Mouse (Mus musculus): ENCODE measurements around the gene Mrpl39.

Mrpl39 gene

GRCm38 (mm10) chr16:84737358-84737757 lies 1.8 kb upstream of the Mrpl39 start:
- DNase-seq = no peak

GRCm38 (mm10) chr16:84734806-84735165 lies 756 bp downstream of the Mrpl39 start:
- no peak for DNase-seq

- no peak for DNase-seq
These were observed 14.9 kb downstream of the Mrpl39 start for GRCm38 (mm10) chr16:84720670-84721069.

- DNase-seq = no peak
These were observed 17.3 kb downstream of the Mrpl39 start for GRCm38 (mm10) chr16:84718250-84718649.

- DNase-seq = no peak
These were observed 17.8 kb downstream of the Mrpl39 start for GRCm38 (mm10) chr16:84717618-84718248.

GRCm38 (mm10) chr16:84716724-84717617 lies 18.6 kb downstream of the Mrpl39 start:
- DNase-seq = no peak

GRCm38 (mm10) chr16:84716197-84716596 lies 19.3 kb downstream of the Mrpl39 start:
- no peak for DNase-seq

GRCm38 (mm10) chr16:84714978-84715377 lies 20.6 kb downstream of the Mrpl39 start:
- no peak for DNase-seq

- no peak for DNase-seq
These were observed 21.6 kb downstream of the Mrpl39 start for GRCm38 (mm10) chr16:84713926-84714325.

- DNase-seq = no peak
These were observed 22.4 kb downstream of the Mrpl39 start for GRCm38 (mm10) chr16:84713156-84713555.

- DNase-seq = no peak
These were observed 26.9 kb downstream of the Mrpl39 start for GRCm38 (mm10) chr16:84708649-84709048.

- DNase-seq = no peak
These were observed 27.7 kb downstream of the Mrpl39 start for GRCm38 (mm10) chr16:84707802-84708201.

GRCm38 (mm10) chr16:84706571-84706970 lies 29.0 kb downstream of the Mrpl39 start:
- no peak for DNase-seq

- DNase-seq = no peak
These were observed 30.0 kb downstream of the Mrpl39 start for GRCm38 (mm10) chr16:84705507-84705906.

GRCm38 (mm10) chr16:84704661-84705240 lies 30.8 kb downstream of the Mrpl39 start:
- no peak for DNase-seq

GRCm38 (mm10) chr16:84703769-84704660 lies 31.5 kb downstream of the Mrpl39 start:
- DNase-seq = no peak

- no peak for DNase-seq
These were observed 32.3 kb downstream of the Mrpl39 start for GRCm38 (mm10) chr16:84703129-84703768.

GRCm38 (mm10) chr16:84702230-84703128 lies 33.1 kb downstream of the Mrpl39 start:
- DNase-seq = no peak

GRCm38 (mm10) chr16:84701041-84701440 lies 34.5 kb downstream of the Mrpl39 start:
- DNase-seq = no peak

- DNase-seq = no peak
These were observed 36.8 kb downstream of the Mrpl39 start for GRCm38 (mm10) chr16:84698708-84699107.

- no peak for DNase-seq
These were observed 39.4 kb downstream of the Mrpl39 start for GRCm38 (mm10) chr16:84696178-84696577.
